Mouse (Mus musculus) liver, postnatal 0 days (tissue): ENCODE results near the gene Bbip1.
"Not testable (repeated sequence)": the region's sequence is repeated elsewhere in the genome, so short reads cannot be mapped to it uniquely, and the experiment has no call there.

ENCODE experiments used
- CTCF ChIP-seq: sonication (generic); IDR thresholded peaks from 2 replicates; pipeline ENCODE4 v1.5.1; 2016; ENCODE audit warnings: antibody characterized with exemption, low read depth
- EP300 ChIP-seq: IDR thresholded peaks from 2 replicates; pipeline ENCODE4 v1.6.1; 2016; ENCODE audit warnings: antibody characterized with exemption, low read depth, mild to moderate bottlenecking

- TF ChIP-seq CTCF, EP300: not testable (repeated sequence)
Measured at GRCm38 (mm10) chr19:53906703-53907070, 37.7 kb downstream of the Bbip1 start.
